Mouse (Mus musculus) frontal cortex, postnatal 10 days (tissue): Measurements from ENCODE around the gene Gm5148.

Experiments
- DNase-seq, 2 experiments: peaks; one replicate each; pipeline ENCODE4 v3.0.0; 2022; ENCODE audit warnings: low spot score in 2 of 2, mixed read lengths in 1 of 2

Gm5148 gene

GRCm38 (mm10) chr3:37724171-37724804, at the start of gene Gm5148:
Gene Gm5148, minus strand, starts transcription at chr3:37724490.
- DNase-seq = peak in 1 of 2 experiments; percentile 32

- no peak for DNase-seq
Measured at GRCm38 (mm10) chr3:37770951-37771350, 46.7 kb upstream of the Gm5148 start.

- DNase-seq = peak; percentile 61 to 67
Measured at GRCm38 (mm10) chr3:37769268-37769756, 45.0 kb upstream of the Gm5148 start.

- DNase-seq = no peak
Measured at GRCm38 (mm10) chr3:37767147-37768015, 43.1 kb upstream of the Gm5148 start.

DNA sequence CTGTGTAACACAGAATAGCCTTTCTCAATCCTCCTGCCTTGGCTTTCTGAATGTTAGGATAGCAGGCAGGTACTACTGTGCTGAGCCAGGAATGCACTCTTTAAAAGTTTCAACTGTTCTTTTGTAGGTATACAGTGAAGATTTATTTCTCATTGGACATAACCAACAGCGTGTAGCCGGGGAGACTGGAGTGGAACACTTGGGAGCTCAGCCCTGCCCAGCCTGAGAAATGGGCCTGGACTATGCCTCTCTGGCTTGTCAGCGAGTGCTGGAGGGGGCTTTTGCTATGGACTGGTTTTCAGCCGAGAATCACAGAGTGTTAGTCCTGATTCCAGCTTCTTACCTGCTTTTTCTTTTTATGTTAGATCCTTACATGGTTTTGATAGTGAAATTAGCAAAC, 42.3 kb upstream of the Gm5148 start:
- no peak for DNase-seq

- DNase-seq = no peak
Measured at GRCm38 (mm10) chr3:37765971-37766370, 41.7 kb upstream of the Gm5148 start.

DNA sequence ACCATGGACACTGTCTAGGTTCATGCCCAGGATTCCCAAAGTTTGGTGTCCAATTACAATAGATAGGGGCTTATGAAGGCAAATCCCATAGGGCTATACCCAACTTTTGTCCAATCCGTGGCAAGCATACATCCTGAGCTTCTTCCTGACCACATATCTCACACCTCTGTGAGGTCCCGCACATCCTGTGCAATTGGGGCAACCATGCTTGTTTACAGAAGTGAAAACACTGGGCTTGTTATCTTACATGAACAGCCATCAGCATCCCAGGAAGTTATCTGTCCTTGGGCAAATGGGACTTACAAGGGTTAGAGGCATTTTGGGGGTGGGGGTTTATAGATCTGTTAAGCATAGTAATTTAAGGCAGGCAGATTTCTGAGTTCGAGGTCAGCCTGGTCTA, 41.0 kb upstream of the Gm5148 start:
- no peak for DNase-seq

DNA sequence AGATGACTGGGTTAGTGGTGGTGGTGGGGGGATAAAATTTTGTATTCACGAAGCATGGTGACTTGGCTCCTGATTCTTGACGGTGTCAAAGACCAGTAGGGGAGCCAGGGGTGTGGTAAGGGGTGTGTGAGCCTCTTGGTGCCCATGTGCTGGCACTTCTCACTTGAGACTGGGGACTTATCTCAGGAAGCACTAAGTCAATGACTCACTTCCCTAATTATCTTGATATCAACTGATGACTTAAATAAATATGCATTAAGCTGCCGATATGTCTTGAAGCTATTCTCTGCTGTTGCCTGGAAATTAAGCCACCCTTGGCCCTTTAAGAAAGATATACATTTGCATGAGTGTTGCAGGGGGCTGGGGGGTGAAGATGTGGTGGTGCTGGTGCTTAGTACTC, 38.0 kb upstream of the Gm5148 start:
- no peak for DNase-seq

GRCm38 (mm10) chr3:37761741-37762140, 37.5 kb upstream of the Gm5148 start:
- DNase-seq = no peak

DNA sequence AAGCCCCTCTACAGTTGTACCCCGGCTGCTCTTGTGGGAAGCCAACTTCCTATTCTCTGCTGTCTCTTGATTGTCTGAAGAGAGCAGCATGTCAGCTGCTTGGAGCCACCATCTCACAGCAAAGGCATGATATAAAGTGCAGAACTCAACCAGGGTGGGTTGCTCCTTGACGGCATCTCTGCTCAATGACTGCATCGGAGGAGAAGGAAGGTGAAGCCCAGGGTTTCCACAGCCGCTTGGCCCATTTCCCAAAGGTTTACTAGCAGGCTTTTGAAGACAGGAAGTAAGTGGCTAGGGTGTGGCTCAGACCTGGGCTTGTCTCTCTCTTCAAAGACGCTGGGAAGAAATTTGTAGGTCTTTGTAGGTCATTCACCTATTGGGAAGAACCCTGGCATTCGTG, 36.6 kb upstream of the Gm5148 start:
- no peak for DNase-seq

DNA sequence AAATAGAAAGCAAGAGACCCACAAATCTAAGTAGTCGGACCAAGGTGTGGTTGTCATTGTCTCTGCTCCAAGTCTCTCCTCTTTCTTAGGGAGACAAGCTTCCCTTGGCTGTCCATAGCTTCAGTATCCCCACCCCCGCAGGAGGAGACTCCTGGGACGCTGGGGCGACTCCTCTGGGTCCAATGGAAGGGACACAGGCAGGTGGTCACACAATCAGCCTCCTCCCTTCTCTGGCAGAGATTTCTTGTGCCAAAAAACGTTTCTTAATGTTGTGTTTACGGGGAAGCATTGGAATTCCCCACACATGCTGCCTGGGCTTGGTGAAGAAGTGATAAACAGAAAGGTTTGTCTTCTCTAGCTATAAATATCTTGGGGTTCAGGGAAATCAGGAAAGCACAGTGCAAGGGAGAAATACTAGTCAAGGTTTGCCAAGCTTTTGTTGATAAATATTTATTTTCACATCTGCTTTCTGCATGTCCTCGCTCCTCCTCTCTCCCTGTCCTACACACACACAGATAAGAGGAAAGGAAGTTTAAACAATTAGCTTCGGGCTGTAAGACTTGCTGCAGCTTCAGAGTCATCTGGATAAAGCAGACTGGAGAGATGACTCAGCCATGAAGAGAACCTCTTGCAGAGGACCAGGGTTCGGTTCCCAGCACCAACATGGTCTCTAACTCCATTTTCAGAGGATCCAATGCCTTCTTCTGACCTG, 34.5 kb upstream of the Gm5148 start:
- DNase-seq = no peak

DNA sequence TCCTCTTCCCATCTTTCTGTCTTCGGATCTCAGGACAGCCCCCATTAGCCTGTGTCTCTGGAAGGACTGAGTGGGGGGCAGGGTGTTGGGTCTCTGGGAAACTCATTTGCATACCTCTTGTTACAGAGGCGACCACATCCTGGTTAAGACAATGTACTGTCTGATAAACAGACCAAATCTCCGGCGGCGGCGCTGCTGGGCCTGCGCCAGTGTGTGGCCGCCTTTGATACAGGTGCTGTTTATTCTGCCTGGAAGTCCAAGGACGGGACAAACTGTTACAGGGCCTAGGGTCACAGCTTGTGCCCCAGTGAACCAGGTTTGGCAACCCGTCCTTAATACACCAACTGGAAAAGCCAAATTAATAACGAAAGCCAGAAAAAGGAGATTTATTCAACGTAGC, 33.8 kb upstream of the Gm5148 start:
- peak in 1 of 2 experiments; percentile 22 for DNase-seq

GRCm38 (mm10) chr3:37757613-37758012, 33.3 kb upstream of the Gm5148 start:
- no peak for DNase-seq

- DNase-seq = no peak
Measured at GRCm38 (mm10) chr3:37756005-37756404, 31.7 kb upstream of the Gm5148 start.

DNA sequence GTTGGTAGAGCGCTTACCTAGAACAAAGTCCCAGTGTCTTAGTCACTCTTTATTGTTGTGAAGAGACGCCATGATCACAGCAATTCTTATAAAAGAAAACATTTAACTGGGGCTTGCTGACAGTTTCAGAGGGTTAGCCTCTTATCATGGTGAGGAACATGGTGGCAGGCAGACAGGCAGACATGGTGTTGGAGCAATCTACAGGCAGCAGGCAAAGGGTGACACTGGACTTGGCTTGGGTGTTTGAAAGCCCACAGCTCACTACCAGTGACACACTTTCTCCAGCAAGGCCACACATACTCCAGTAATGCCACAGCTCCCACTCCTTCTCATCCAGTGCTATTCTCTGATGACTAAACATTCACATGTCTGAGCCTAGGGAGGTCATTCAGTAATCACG, 30.3 kb upstream of the Gm5148 start:
- no peak for DNase-seq

DNA sequence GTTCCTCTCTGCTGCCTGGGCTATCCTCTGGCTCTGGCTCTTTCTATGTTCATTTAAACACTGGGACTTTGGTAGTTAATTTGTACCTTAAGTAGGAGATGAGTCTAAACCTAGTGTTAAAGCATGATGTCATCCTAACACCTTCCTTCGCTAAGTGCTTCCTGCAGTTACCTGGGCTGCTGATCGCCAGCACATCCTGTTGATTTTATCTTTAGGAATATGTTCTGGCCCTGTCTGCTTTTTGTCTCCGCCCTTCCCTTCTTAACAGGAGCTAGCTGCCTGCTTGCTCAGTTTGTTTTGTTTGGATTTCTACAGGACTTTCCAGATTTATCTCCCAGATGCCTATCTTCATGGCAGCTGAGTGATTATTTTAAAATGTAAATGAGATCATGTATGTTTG, 28.9 kb upstream of the Gm5148 start:
- DNase-seq = no peak

GRCm38 (mm10) chr3:37748002-37748733, 23.9 kb upstream of the Gm5148 start:
- DNase-seq = peak in 1 of 2 experiments; percentile 48

DNA sequence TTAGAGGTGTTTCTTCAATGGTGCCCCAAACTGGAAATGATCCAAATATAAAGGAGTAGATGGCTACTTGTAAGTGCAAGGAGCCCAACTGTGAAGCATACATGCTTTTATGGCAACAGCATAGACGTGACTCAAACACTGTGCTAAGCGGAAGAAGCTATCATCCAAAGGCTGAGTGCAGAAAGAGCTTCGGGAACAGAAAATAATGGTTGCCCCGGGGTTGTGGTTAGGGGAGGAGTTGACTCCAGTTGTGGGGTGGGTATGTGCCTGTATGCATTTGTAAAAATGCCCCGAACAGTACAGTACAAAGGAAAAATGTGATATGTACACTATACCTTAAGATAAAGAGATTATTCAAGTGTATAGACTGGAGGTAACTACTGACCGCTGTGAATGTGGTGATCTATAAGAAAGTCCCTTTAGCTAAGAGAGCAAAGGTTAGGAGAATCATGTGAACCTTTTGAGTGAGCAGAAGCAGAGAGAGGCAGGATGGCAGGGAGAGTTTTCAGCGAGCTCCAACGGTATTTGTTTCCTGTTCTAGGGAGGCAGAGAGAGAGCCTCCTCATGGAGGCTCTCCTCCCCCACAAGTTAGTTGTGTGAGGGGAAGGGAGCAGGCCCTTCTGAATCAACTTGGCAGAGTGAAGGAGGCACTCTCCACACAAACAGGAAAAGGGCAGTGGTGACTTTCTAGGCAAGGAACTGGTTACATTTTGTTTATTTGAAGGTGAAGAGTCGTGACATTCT, 23.1 kb upstream of the Gm5148 start:
- DNase-seq = no peak

DNA sequence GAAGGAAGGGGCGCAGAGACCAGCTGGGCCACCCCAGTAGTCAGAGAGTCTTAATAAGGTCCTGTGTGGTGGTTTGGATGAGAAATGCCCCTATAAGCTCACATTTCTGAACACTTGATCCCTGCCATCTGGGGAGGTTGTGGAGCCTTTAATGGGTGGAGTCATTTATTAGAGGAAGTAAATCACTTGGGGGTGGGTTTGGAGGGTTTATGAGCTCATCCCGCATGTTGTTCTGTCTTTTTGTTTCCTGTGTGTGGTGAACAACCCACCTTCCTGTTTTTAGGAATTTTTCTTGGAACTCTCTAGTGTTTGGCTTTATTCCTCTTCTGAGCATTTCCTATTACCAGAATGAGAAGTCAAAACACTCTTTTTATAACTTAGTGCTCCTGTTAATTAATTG, 19.8 kb upstream of the Gm5148 start:
- no peak for DNase-seq

DNA sequence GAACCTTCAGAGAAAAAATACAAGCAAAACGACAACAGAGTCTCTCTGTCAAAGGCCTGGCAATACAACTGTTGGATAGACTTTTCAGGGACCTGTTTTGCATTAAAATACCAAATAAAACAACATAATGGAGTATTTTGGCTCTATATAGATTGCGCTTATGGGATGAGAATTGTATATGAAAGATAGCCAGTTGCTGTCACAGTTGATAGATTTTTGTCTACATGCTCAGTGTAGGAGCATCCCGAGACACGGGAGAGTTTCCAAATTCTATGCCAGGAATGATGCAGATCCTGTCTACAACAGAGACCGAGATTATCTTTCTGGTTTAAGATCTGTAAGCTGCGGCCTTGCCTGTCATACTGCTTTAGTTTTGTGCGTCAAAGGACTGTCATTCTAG, 15.7 kb upstream of the Gm5148 start:
- DNase-seq = no peak
